Mouse (Mus musculus) CH12.LX (cell line): ENCODE data around the gene Mcemp1. TPM values are rescaled to one million over a fixed set of nuclear protein-coding genes. Genes with fewer than 3 reads are reported as not detected.

Experiments used
- DNase-seq: peaks from one replicate; pipeline ENCODE4 v3.0.0-alpha.2; 2013; ENCODE audit errors: extremely low read depth
- H3K27ac ChIP-seq: 2 replicates; pipeline ENCODE4 v1.5.1; 2012; ENCODE audit warnings: low read depth, mild to moderate bottlenecking, control low read depth, moderate library complexity; ENCODE audit not compliant: insufficient read depth
- H3K27me3 ChIP-seq: replicated peaks from 2 replicates; pipeline ENCODE3; 2012; ENCODE audit warnings: inconsistent platforms
- H3K36me3 ChIP-seq, 2 experiments: replicated peaks in 1 of 2; 2 replicates each; pipeline versions ENCODE3 to v1.6.1; 2012; ENCODE audit warnings: inconsistent platforms in 1 of 2, low read length in 1 of 2, mild to moderate bottlenecking in 1 of 2, mixed read lengths in 1 of 2, moderate library complexity in 1 of 2; ENCODE audit not compliant: control insufficient read depth in 1 of 2, insufficient read depth in 1 of 2
- H3K4me1 ChIP-seq, 2 experiments: 2 replicates each; pipeline ENCODE4 v1.6.1; 2012; ENCODE audit warnings: inconsistent platforms in 1 of 2, moderate library complexity in 1 of 2; ENCODE audit not compliant: insufficient read depth in 2 of 2, control insufficient read depth in 1 of 2
- H3K4me2 ChIP-seq: 2 replicates; pipeline ENCODE4 v1.6.1; 2012; ENCODE audit warnings: low read depth, mild to moderate bottlenecking, control low read depth; ENCODE audit not compliant: poor library complexity, insufficient read depth, severe bottlenecking
- H3K4me3 ChIP-seq, 3 experiments: fragments of 150-350 bp in 1 of 3; sonication (generic) in 1 of 3; replicated peaks in 1 of 3; 2 replicates each; pipeline versions ENCODE3 to v1.5.1; 2011 to 2012; ENCODE audit warnings: low read depth in 2 of 3, low read length in 2 of 3, mild to moderate bottlenecking in 2 of 3, moderate library complexity in 2 of 3, control low read depth in 1 of 3, improper control_type of control experiment in 1 of 3, inconsistent platforms in 1 of 3, mixed read lengths in 1 of 3; ENCODE audit not compliant: poor library complexity in 1 of 3
- H3K79me2 ChIP-seq: replicated peaks from 2 replicates; pipeline ENCODE4 v1.6.1; 2012; ENCODE audit warnings: mild to moderate bottlenecking, moderate library complexity; ENCODE audit not compliant: control insufficient read depth, poor library complexity, insufficient read depth, severe bottlenecking; ENCODE audit errors: extremely low read depth
- H3K9ac ChIP-seq: 2 replicates; pipeline ENCODE4 v1.6.1; 2012; ENCODE audit warnings: low read depth, mild to moderate bottlenecking, control low read depth, moderate library complexity; ENCODE audit not compliant: insufficient read depth
- H3K9me3 ChIP-seq: replicated peaks from 2 replicates; pipeline ENCODE3; 2012; ENCODE audit warnings: low read length, inconsistent platforms, mixed read lengths
- CHD1 ChIP-seq: IDR thresholded peaks from 2 replicates; pipeline ENCODE4 v1.6.1; 2012; ENCODE audit warnings: low read depth, low read length, improper control_type of control experiment, inconsistent platforms
- CHD2 ChIP-seq: IDR thresholded peaks from 2 replicates; pipeline ENCODE4 v1.6.1; 2011; ENCODE audit warnings: low read length, improper control_type of control experiment
- EP300 ChIP-seq: IDR thresholded peaks from 2 replicates; pipeline ENCODE4 v1.6.1; 2011; ENCODE audit warnings: low read length, improper control_type of control experiment
- GABPA ChIP-seq: IDR thresholded peaks from 2 replicates; pipeline ENCODE4 v1.6.1; 2012; ENCODE audit warnings: low read depth, low read length, improper control_type of control experiment, inconsistent platforms; ENCODE audit not compliant: insufficient replicate concordance
- MAX ChIP-seq: IDR thresholded peaks from 2 replicates; pipeline ENCODE4 v1.6.1; 2011; ENCODE audit warnings: low read length, improper control_type of control experiment
- MAZ ChIP-seq: IDR thresholded peaks from 2 replicates; pipeline ENCODE4 v1.6.1; 2012; ENCODE audit warnings: low read depth, mild to moderate bottlenecking, inconsistent platforms, low read length, improper control_type of control experiment, moderate library complexity
- PAX5 ChIP-seq: IDR thresholded peaks from 2 replicates; pipeline ENCODE4 v1.6.1; 2012; ENCODE audit warnings: low read length, inconsistent platforms, mixed read lengths
- SIN3A ChIP-seq: IDR thresholded peaks from 2 replicates; pipeline ENCODE4 v1.6.1; 2012; ENCODE audit warnings: low read length, improper control_type of control experiment, inconsistent platforms
- SMC3 ChIP-seq: IDR thresholded peaks from 2 replicates; pipeline ENCODE4 v1.6.1; 2011; ENCODE audit warnings: low read depth, low read length, improper control_type of control experiment
- UBTF ChIP-seq: IDR thresholded peaks from 2 replicates; pipeline ENCODE4 v1.6.1; 2012; ENCODE audit warnings: low read depth, mild to moderate bottlenecking, inconsistent platforms, low read length, improper control_type of control experiment, moderate library complexity
- USF2 ChIP-seq: conservative IDR thresholded peaks from 2 replicates; pipeline ENCODE4 v1.6.1; 2011; ENCODE audit warnings: low read depth, low read length, improper control_type of control experiment
- dilution Hi-C: fragments of 300-500 bp; cut with MboI; formaldehyde crosslinking; loops from 2 replicates; pipeline ENCODE4 v1.14.3; 2020; ENCODE audit warnings: low sequenced_read_pairs; ENCODE audit not compliant: extremely low pct_unique_long_range_greater_than_20kb, extremely low pct_ligation_motif_present
- in situ Hi-C: fragments of 300-500 bp; cut with MboI; formaldehyde crosslinking; loops from 3 replicates; pipeline ENCODE4 v1.14.3; 2019; ENCODE audit warnings: low sequenced_read_pairs, low pct_ligation_motif_present, low pct_unique_long_range_greater_than_20kb, mixed read lengths
- polyA plus RNA-seq: library from polyadenylated mRNA; unstranded; fragments of >175 nt; gene quantifications from 2 replicates; pipeline ENCODE4 v1.2.1, GENCODE M21; 2012; ENCODE audit warnings: low read depth; ENCODE audit not compliant: insufficient read length
- total RNA-seq, 2 experiments: library from RNA; depleted of rRNA; stranded (reverse); fragments of 300-350 nt in 1 of 2; fragments of >200 nt in 1 of 2; gene quantifications; 2 replicates each; pipeline ENCODE4 v1.2.3; 2012 to 2014

Mcemp1 gene
- total and polyA plus RNA-seq, 3 experiments, result 0.36 to 0.39 TPM; not detected in 1

DNA sequence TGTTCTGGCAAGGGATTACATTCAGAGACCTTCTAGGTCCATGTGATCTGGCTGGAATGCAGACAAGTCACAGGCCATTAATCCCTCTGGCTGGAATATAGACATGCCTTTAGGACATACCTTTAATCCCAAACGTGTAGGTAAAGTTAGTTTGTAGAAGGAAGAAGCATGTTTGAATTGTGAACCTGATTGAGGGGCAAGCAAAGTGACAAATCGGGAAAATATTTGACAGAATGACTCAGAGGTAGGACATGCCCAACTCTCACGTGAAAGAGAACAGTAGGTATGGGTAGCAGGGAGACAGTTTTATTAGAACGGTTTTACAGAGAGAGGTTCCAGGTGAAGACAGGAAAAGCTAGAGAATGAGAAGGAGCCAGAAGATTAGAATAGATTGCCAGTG, 18.0 kb upstream of the Mcemp1 start:
- Histone ChIP-seq H3K4me3 (no peak overlapping the region), H3K9ac (no peak overlapping the region), H3K4me2 (no peak overlapping the region), H3K36me3 (peaks cover 3 to 7% of the 10 kb centered on the region in 2 experiments), H3K79me2 (no peaks in the 10 kb centered on the region), H3K27me3 (no peaks in the 10 kb centered on the region), H3K27ac (no peak overlapping the region), H3K9me3 (no peaks in the 10 kb centered on the region), H3K4me1 (peaks cover 0 to 13% of the 10 kb centered on the region in 2 experiments; a peak in 2 of 4 replicates)
- in situ Hi-C loops (no loop called here), dilution Hi-C loops (no loop called here)
- no peak for DNase-seq
- TF ChIP-seq CHD2 (no peak), CHD1 (no peak), UBTF (no peak), GABPA (no peak), SIN3A (no peak), USF2 (no peak), EP300 (no peak), SMC3 (no peak)

DNA sequence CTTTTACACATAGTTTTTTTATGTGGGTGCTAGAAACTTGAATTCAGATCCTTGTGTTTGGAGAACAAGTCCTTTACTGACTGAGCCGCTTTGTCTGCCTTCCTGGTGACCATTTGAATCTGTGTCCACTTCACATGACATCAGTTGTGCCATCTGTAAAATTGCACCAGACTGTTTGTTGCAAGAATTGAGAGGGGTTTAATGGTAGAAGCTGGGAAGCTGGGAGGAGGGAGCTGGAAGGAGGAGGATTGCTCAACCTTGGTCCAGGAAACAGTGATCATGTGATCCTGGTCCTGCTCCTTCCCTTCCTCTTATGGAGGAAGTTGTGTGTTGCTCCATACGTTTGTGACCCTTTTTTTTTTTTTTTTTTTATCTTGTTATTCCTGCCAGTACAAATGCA, 17.3 kb upstream of the Mcemp1 start:
- no peaks in the 10 kb centered on the region for H3K79me2 ChIP-seq
- H3K36me3 ChIP-seq, result peaks cover 0 to under 1% of the 10 kb centered on the region in 2 experiments
- TF ChIP-seq GABPA, result no peak
- TF ChIP-seq PAX5, result no peak
- TF ChIP-seq MAZ, result no peak
- TF ChIP-seq CHD2, result no peak
- no peak for TF ChIP-seq SIN3A
- no peak for TF ChIP-seq MAX
- in situ Hi-C loops (no loop called here), dilution Hi-C loops (no loop called here)
- no peak overlapping the region for H3K9ac ChIP-seq
- no peak overlapping the region for H3K4me2 ChIP-seq
- no peak for DNase-seq
- H3K27ac ChIP-seq, result no peak overlapping the region
- H3K4me1 ChIP-seq, result peaks cover 0 to 13% of the 10 kb centered on the region in 2 experiments; a peak in 2 of 4 replicates
- H3K27me3 ChIP-seq, result no peaks in the 10 kb centered on the region
- no peak overlapping the region for H3K4me3 ChIP-seq
- no peaks in the 10 kb centered on the region for H3K9me3 ChIP-seq

DNA sequence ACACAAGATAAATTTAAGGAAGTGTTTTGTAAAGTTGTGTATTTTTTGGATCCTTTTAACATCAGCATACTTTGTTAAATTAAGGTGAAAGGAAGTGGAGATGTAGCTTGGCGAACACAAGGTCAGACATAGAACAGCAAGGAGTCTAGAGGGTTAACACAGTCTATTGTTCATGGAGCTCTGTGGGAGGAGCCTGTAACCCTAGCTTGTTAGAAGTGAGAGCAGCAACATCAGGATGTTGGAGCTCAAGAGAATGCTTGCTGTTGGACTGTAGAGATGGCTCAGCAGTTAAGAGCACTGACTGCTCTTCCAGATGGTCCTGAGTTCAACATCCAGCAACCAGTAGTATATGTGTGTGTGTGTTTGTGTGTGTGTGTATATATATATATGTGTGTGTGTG, 16.6 kb upstream of the Mcemp1 start:
- H3K9me3 ChIP-seq, result no peaks in the 10 kb centered on the region
- peaks cover 0 to 9% of the 10 kb centered on the region in 2 experiments; a peak in 2 of 4 replicates for H3K4me1 ChIP-seq
- no peak overlapping the region for H3K27ac ChIP-seq
- H3K4me3 ChIP-seq, result no peak overlapping the region
- no peaks in the 10 kb centered on the region for H3K79me2 ChIP-seq
- H3K36me3 ChIP-seq, result no peaks in the 10 kb centered on the region
- in situ Hi-C loops (no loop called here), dilution Hi-C loops (no loop called here)
- no peak for DNase-seq
- TF ChIP-seq SIN3A, result no peak
- no peak overlapping the region for H3K9ac ChIP-seq
- H3K27me3 ChIP-seq, result no peaks in the 10 kb centered on the region
- no peak overlapping the region for H3K4me2 ChIP-seq
